Mouse (Mus musculus): ENCODE results near the gene Gm11060. TPM values are rescaled to one million over a fixed set of nuclear protein-coding genes. Genes with fewer than 3 reads are reported as not detected.

The Gm11060 gene
- polyA plus RNA-seq, 1 experiment from 2014 or later = not detected

Other genes starting within 250 kb of the Gm11060 start
- 0.44 and 0.47 TPM in 2 replicates for gene Prrg4, start 242.1 kb upstream of the Gm11060 start, polyA plus RNA-seq (2014; fragmentation: Nextera tagmentation; extraction: Ambion mirVana)
- gene Ccdc73, start 224.2 kb upstream of the Gm11060 start, polyA plus RNA-seq (2014; fragmentation: Nextera tagmentation; extraction: Ambion mirVana) = 4.7 and 7.9 TPM in 2 replicates
- gene Eif3m, start 74.9 kb upstream of the Gm11060 start, polyA plus RNA-seq (2014; fragmentation: Nextera tagmentation; extraction: Ambion mirVana) = 238 and 240 TPM in 2 replicates
- gene Wt1, start 34.5 kb downstream of the Gm11060 start, polyA plus RNA-seq (2014; fragmentation: Nextera tagmentation; extraction: Ambion mirVana) = 32.9 and 37.5 TPM in 2 replicates
- 1.3 and 1.5 TPM in 2 replicates for gene Them7, start 132.3 kb downstream of the Gm11060 start, polyA plus RNA-seq (2014; fragmentation: Nextera tagmentation; extraction: Ambion mirVana)